Mouse (Mus musculus) lung, embryonic 15.5 days (tissue): Measurements from ENCODE around the gene Arhgap35. TPM values are rescaled to one million over a fixed set of nuclear protein-coding genes. Genes with fewer than 3 reads are reported as not detected.

Source experiments
- ATAC-seq: fragments of 200-750 bp; cut with Nextera tagmentation; 2 replicates; pipeline ENCODE4 v1.8.0; 2017; ENCODE audit warnings: moderate number of reproducible peaks, borderline replicate concordance; ENCODE audit not compliant: low FRiP score, low TSS enrichment; ENCODE audit errors: extremely low read depth
- H3K27ac ChIP-seq: fragments of 300-500 bp; sonication (generic); 2 replicates; pipeline ENCODE4 v1.5.1; 2015; ENCODE audit warnings: moderate library complexity, mild to moderate bottlenecking, inconsistent platforms
- H3K27me3 ChIP-seq: fragments of 300-500 bp; sonication (generic); 2 replicates; pipeline ENCODE4 v1.6.1; 2015; ENCODE audit warnings: inconsistent platforms
- H3K36me3 ChIP-seq: fragments of 300-500 bp; sonication (generic); 2 replicates; pipeline ENCODE4 v1.6.1; 2015; ENCODE audit warnings: inconsistent platforms
- H3K4me1 ChIP-seq: fragments of 300-500 bp; sonication (generic); 2 replicates; pipeline ENCODE4 v1.6.1; 2015; ENCODE audit warnings: inconsistent platforms
- H3K4me2 ChIP-seq: fragments of 300-500 bp; sonication (generic); 2 replicates; pipeline ENCODE4 v1.6.1; 2015; ENCODE audit warnings: inconsistent platforms, mild to moderate bottlenecking, moderate library complexity
- H3K4me3 ChIP-seq: fragments of 300-500 bp; sonication (generic); 2 replicates; pipeline ENCODE4 v1.5.1; 2015; ENCODE audit warnings: mild to moderate bottlenecking, inconsistent platforms
- H3K9ac ChIP-seq: fragments of 300-500 bp; sonication (generic); 2 replicates; pipeline ENCODE4 v1.6.1; 2015; ENCODE audit warnings: inconsistent platforms
- H3K9me3 ChIP-seq: fragments of 300-500 bp; sonication (generic); 2 replicates; pipeline ENCODE4 v1.6.1; 2016; ENCODE audit warnings: inconsistent platforms
- WGBS: fragments of 180-500 bp; shearing (Covaris S2); methylation state at CpG from one replicate; pipeline ENCODE4 v1.1.7; 2015; 5-methylcytosine and 5-hydroxymethylcytosine counted together
- polyA plus RNA-seq: library from polyadenylated mRNA; unstranded; fragments of >200 nt; fragmentation: Nextera tagmentation; extraction: Ambion mirVana; gene quantifications from 2 replicates; pipeline ENCODE4 v1.2.1, GENCODE M21; 2015

Gene Arhgap35
- polyA plus RNA-seq, 1 experiment from 2014 or later, result 19.4 TPM

DNA sequence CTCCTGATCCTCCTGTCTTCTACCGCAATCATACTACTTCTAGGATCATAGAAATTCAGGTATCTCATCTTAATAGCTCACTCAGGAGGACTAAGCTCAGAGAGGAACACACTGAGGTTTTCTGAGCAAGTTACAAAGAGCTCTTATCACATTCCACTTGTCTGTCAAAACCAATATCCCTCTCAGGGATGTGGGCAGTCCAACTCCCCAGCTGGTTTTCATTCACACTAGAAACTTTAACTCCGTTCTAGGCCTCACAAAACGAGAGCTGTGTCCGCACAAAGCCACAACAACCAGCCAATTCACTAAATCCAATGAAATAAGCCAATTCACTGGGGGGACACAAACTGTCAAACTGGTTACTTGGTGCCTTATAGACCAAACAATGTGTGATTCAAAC lies 57.5 kb downstream of the Arhgap35 start:
- WGBS, result 55% methylated on average over 4 of the region's 4 CpGs
- no peak overlapping the region for H3K4me2 ChIP-seq
- no peak overlapping the region for H3K27ac ChIP-seq
- H3K4me3 ChIP-seq, result no peak overlapping the region
- H3K27me3 ChIP-seq, result no peaks in the 10 kb centered on the region
- ATAC-seq, result no peak
- H3K36me3 ChIP-seq, result peaks cover 20% of the 10 kb centered on the region
- peaks cover 36% of the 10 kb centered on the region for H3K4me1 ChIP-seq
- no peak overlapping the region for H3K9ac ChIP-seq
- no peaks in the 10 kb centered on the region for H3K9me3 ChIP-seq

DNA sequence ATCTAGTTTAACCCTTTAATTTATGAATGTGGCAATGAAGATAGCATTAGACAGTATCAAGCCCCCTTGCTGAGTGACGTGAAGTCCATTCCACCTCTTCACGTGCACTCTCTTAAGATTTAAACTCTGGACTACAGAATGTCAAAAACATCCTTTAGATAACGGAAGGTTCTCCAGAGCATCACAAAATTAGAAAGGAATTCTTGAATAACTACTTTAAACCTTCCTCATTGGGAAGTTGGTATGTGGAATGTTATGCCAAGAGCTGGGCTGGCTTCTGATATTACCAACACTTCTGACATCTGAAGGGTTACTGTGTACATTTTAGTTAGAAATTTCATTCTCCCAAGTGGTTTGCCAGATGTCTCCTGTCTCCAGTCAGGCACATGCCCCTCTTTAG lies 60.6 kb downstream of the Arhgap35 start:
- Histone ChIP-seq H3K27me3 (no peaks in the 10 kb centered on the region), H3K9me3 (no peaks in the 10 kb centered on the region), H3K9ac (no peak overlapping the region), H3K36me3 (no peaks in the 10 kb centered on the region), H3K4me3 (no peak overlapping the region), H3K4me2 (no peak overlapping the region), H3K27ac (no peak overlapping the region), H3K4me1 (peaks cover 36% of the 10 kb centered on the region)
- ATAC-seq, result no peak; the same call in 1 of the 2 replicates
- WGBS, result 36% methylated on average over 3 of the region's 3 CpGs

DNA sequence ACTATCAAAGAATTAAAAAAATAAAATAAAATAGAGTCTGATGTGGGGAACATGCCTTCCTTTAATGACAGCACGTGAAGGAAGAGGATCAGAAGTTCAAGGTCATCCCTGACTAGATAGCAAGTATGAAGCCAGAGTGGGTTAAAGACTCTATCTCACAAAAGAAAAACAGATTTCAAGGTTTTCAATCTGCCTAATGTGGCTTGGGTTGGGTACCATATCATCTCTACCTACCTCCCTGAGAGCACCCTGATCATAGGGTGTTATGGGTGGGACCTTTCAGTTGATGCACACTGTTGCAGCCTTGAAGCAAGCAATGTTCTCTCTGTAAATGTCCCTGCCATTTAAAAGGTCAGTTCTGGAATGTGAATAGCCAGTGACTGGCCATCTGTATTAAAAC lies 63.2 kb downstream of the Arhgap35 start:
- WGBS, result 83% methylated on average over 1 of the region's 1 CpGs
- Histone ChIP-seq H3K36me3 (peaks cover 5% of the 10 kb centered on the region), H3K27ac (no peak overlapping the region), H3K9me3 (no peaks in the 10 kb centered on the region), H3K4me2 (no peak overlapping the region), H3K27me3 (no peaks in the 10 kb centered on the region), H3K4me1 (peaks cover 21% of the 10 kb centered on the region), H3K4me3 (no peak overlapping the region), H3K9ac (no peak overlapping the region)
- ATAC-seq, result no peak

DNA sequence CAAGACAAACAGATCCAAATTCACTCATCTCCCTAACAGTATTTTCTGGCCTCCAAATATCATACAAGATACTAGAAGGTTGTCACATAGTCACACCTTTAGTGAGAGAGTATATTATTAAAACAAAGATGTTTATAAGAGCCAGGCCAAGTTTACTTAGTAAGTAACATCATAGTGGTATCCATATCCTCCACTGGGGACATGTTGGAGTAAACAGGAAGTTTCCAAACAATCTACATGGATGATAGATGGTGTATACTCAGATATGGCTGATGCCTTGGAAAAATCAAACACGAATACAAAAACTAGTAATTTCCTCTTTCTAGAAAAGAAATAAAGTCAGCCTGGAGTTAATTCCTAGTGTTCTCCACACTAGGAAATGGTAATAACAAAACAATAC lies 65.5 kb downstream of the Arhgap35 start:
- Histone ChIP-seq H3K9ac (no peak overlapping the region), H3K27me3 (no peaks in the 10 kb centered on the region), H3K9me3 (no peaks in the 10 kb centered on the region), H3K4me1 (0 out of 2 replicates have a peak, but pooled peaks cover 2% of the 10 kb centered on the region), H3K36me3 (peaks cover 17% of the 10 kb centered on the region), H3K27ac (no peak overlapping the region), H3K4me3 (no peak overlapping the region), H3K4me2 (no peak overlapping the region)
- 52% methylated on average over 1 of the region's 1 CpGs for WGBS
- no peak for ATAC-seq

DNA sequence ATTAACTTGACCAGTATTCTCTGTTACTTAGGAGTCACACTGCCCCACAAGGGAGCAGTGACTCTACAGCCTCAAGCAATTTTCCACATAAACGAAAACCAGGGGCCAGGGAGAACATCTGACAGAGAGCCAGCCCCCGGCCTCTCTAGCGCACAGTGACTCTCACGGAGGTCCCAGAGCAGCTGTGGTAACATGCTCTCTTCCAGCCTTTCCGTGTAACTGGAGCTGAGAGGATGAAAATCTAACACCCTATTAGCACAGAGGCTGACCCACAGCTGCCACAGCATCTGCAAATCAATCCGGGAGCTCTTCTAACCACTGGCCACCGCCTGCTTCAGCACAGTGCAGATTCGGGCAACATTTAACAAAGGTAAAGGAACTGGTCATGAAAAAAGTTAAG lies 70.0 kb downstream of the Arhgap35 start:
- H3K9me3 ChIP-seq, result no peaks in the 10 kb centered on the region
- H3K27me3 ChIP-seq, result no peaks in the 10 kb centered on the region
- H3K4me2 ChIP-seq, result no peak overlapping the region
- no peak overlapping the region for H3K27ac ChIP-seq
- ATAC-seq, result no peak
- peaks cover 29% of the 10 kb centered on the region for H3K36me3 ChIP-seq
- 50% methylated on average over 8 of the region's 8 CpGs for WGBS
- H3K9ac ChIP-seq, result no peak overlapping the region
- H3K4me3 ChIP-seq, result no peak overlapping the region
- no peaks in the 10 kb centered on the region for H3K4me1 ChIP-seq

DNA sequence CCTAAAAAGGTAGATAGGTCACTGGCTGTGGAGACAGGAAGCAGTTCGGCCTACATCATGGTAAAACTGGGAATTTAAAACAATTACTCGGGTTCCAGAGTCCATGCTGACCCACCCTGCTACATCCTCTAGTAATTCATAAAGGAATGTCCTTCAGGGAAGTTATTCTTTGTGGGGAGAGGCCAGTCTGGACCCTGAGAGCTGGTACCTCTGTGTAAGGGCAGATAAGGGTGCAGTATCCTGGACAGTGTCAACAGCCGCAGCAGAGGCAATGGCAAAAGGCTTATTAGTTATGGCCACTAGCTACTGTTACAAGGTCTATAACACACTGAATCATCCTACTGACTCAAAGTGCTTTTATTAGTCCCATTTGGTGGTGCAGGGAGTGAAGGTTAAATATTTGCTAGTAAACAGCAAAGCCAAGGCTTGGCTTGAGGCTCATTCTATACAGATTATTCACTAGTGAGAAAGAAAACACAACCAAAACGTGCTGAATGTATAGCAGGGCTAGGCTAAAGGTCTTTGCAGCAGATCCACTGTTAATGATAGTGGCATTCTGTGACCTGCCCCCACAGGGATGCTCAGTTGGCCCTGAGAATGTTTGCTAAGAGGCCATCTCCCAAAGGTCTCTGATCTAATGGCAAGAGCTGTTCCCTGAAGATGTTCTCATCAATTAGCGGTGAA lies 77.4 kb downstream of the Arhgap35 start:
- H3K4me2 ChIP-seq, result no peak overlapping the region
- H3K4me3 ChIP-seq, result no peak overlapping the region
- H3K27me3 ChIP-seq, result no peaks in the 10 kb centered on the region
- no peaks in the 10 kb centered on the region for H3K4me1 ChIP-seq
- peaks cover 41% of the 10 kb centered on the region for H3K36me3 ChIP-seq
- H3K27ac ChIP-seq, result no peak overlapping the region
- no peaks in the 10 kb centered on the region for H3K9me3 ChIP-seq
- ATAC-seq, result no peak
- no peak overlapping the region for H3K9ac ChIP-seq
- 82% methylated on average over 5 of the region's 5 CpGs for WGBS

DNA sequence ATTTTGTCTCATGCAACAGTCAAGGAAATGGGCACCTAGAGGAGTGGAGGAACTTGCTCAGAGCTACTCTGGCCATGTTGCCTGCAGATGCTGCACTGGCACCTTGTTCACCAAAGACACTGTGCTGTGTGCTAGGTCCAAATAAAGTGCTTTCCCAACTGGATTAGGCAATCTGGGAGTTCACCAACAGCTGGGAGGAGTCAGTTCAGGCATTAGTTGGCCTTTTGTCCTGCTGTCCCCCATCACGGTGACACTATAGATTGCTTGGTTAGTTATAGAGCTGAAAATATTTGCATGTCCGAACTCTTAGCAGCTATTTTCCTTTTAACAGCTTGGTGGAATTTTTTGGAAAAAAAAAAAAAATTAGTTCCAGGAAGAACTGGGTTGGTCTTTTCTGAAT lies 88.8 kb downstream of the Arhgap35 start:
- ATAC-seq, result no peak
- H3K4me3 ChIP-seq, result no peak overlapping the region
- no peak overlapping the region for H3K9ac ChIP-seq
- no peaks in the 10 kb centered on the region; the same call in 1 of the 2 replicates for H3K36me3 ChIP-seq
- WGBS, result 61% methylated on average over 2 of the region's 2 CpGs
- H3K9me3 ChIP-seq, result no peaks in the 10 kb centered on the region
- no peak overlapping the region for H3K27ac ChIP-seq
- H3K4me1 ChIP-seq, result no peaks in the 10 kb centered on the region
- no peak overlapping the region for H3K4me2 ChIP-seq
- H3K27me3 ChIP-seq, result no peaks in the 10 kb centered on the region

DNA sequence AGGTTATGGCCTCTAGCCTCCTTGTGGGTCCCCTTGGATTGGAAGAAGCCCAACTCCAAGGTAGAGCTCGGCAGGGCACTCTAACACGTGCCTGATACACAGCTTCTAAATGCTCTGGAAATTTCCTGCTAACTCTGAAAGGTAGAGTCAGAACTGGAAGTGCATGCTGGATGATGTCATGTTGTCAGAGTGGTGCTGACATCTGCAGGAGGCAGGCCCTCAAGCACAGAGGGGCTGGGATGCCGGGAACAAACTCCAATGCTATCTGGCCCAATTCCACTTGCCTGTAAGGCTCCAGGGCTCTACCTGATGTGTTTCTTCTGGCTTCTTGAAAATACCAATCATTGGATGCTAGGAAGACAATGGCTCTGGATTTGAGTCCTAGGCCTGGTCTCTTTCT lies 89.3 kb downstream of the Arhgap35 start:
- Histone ChIP-seq H3K4me1 (no peaks in the 10 kb centered on the region), H3K4me3 (no peak overlapping the region), H3K9me3 (no peaks in the 10 kb centered on the region), H3K36me3 (no peaks in the 10 kb centered on the region; the same call in 1 of the 2 replicates), H3K27me3 (no peaks in the 10 kb centered on the region), H3K9ac (no peak overlapping the region), H3K4me2 (no peak overlapping the region), H3K27ac (no peak overlapping the region)
- ATAC-seq, result no peak
- 82% methylated on average over 3 of the region's 3 CpGs for whole genome bisulfite sequencing

DNA sequence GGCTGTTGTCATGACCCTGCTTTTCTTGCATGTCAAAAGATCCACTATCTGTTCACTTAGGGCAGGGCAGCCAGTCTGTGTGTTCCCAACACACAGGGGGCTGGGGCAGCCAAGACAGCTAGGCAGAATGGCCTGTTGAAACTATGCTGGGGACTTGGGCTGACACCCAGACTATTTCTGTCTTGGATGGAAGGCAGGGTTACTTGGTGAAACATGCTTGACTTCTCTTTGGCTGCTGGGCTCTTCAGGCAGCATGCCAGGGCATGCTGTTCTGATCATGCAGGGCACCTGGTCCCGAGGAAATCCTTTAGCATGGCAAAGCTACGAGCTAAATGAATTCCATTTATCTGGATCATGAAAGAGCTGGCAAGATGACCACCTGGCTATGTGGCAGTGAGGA lies 90.5 kb downstream of the Arhgap35 start:
- no peak overlapping the region for H3K9ac ChIP-seq
- no peaks in the 10 kb centered on the region for H3K27me3 ChIP-seq
- ATAC-seq, result no peak
- H3K9me3 ChIP-seq, result no peaks in the 10 kb centered on the region
- no peaks in the 10 kb centered on the region; the same call in 1 of the 2 replicates for H3K36me3 ChIP-seq
- no peak overlapping the region for H3K4me3 ChIP-seq
- no peak overlapping the region for H3K4me2 ChIP-seq
- H3K4me1 ChIP-seq, result no peaks in the 10 kb centered on the region
- WGBS, result 60% methylated on average over 2 of the region's 2 CpGs
- H3K27ac ChIP-seq, result no peak overlapping the region

DNA sequence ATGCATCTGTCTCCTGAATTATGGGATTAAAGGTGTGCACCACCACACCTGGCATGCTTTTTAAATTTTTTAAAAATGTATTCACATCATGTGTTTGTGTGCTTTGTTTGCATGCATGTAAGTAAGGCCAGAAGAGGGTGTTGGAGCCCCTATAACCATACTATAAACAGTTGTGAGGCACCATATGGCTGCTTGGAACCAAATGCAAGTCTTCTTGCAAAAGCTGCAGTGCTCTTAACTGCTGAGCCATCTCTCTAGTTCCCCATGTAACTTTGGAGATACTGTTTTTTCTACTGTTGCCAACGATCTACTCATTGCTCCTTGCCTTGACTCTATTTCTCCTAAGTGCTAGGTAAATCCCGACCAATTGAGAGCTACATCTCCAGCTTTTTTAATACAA lies 95.5 kb downstream of the Arhgap35 start:
- peaks cover 12% of the 10 kb centered on the region for H3K36me3 ChIP-seq
- H3K4me3 ChIP-seq, result no peak overlapping the region
- H3K9ac ChIP-seq, result no peak overlapping the region
- no peak overlapping the region for H3K4me2 ChIP-seq
- H3K4me1 ChIP-seq, result no peaks in the 10 kb centered on the region
- ATAC-seq, result no peak
- no peaks in the 10 kb centered on the region for H3K27me3 ChIP-seq
- WGBS, result 88% methylated on average over 2 of the region's 2 CpGs
- no peaks in the 10 kb centered on the region for H3K9me3 ChIP-seq
- H3K27ac ChIP-seq, result no peak overlapping the region

DNA sequence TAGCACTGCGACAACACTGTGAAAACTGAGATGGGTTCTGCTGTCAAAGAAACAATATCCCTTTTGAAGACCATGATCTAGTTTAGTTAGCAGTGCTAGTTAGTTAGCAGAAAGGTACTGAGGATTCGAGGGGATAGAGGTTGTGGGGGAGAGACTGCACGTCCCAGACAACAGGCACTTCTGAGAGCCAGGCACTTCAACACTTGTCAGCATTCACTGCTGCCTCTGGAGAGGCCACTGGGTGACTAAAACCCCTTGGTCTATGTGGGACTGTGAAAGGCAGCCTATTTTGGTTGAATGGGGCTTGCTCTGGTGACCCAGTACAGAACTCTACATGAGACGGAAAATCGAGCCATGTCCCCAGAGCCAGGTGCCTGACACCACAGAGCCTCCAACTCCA lies 97.6 kb downstream of the Arhgap35 start:
- no peak for ATAC-seq
- Histone ChIP-seq H3K4me3 (no peak overlapping the region), H3K27ac (no peak overlapping the region), H3K9me3 (no peaks in the 10 kb centered on the region), H3K27me3 (no peaks in the 10 kb centered on the region), H3K4me1 (no peaks in the 10 kb centered on the region), H3K9ac (no peak overlapping the region), H3K4me2 (no peak overlapping the region), H3K36me3 (peaks cover 16% of the 10 kb centered on the region)
- 81% methylated on average over 5 of the region's 5 CpGs for WGBS

DNA sequence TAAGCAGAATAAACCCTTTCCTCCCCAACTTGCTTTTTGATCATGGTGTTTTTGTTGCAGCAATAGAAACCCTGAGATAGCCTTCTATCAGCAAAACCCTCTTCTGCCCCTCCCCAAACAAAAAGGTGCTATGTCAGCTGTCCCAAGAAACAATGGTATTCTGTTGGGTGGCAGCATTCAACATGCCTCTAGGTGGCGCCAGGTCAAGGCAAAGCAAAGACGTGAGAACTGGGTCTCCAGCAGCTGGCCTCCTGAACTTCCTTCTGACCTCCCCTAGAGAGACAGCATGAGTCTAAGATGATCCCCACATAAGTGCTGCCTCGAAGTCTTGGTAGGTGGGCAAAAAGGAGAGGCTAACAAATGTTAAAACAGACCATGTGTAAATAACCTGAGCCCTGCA lies 107.5 kb downstream of the Arhgap35 start:
- peaks cover 69% of the 10 kb centered on the region for H3K36me3 ChIP-seq

DNA sequence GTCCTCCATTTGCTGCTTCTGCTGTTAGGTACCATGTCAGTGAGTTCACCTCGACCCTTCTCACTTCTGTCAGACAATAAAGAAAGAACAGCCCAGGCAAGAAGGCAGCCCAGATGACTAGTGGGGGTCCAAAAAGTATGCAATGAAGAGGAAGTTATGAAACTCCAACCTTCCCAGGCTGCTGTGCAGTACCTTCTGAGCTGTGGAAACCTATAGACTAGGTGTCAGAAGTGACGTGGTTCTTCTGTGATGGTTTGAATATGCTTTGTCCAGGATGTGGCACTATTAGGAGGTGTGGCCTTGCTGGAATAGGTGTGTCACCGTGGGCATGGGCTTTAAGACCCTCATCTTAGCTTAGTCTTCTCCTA lies 109.6 kb downstream of the Arhgap35 start:
- H3K36me3 ChIP-seq, result peaks cover 61% of the 10 kb centered on the region
- H3K27ac ChIP-seq, result no peak overlapping the region
- no peak for ATAC-seq
- no peak overlapping the region for H3K9ac ChIP-seq
- 93% methylated on average over 3 of the region's 3 CpGs for WGBS
- H3K27me3 ChIP-seq, result no peaks in the 10 kb centered on the region
- no peak overlapping the region for H3K4me2 ChIP-seq
- no peaks in the 10 kb centered on the region for H3K4me1 ChIP-seq
- H3K4me3 ChIP-seq, result no peak overlapping the region
- no peaks in the 10 kb centered on the region for H3K9me3 ChIP-seq

More for the DNA sequence above, 107.5 kb downstream of the Arhgap35 start:
- Histone ChIP-seq H3K27me3 (no peaks in the 10 kb centered on the region), H3K27ac (no peak overlapping the region), H3K4me1 (no peaks in the 10 kb centered on the region), H3K9me3 (no peaks in the 10 kb centered on the region), H3K9ac (no peak overlapping the region), H3K4me3 (no peak overlapping the region), H3K4me2 (no peak overlapping the region)
- ATAC-seq, result no peak; the same call in 1 of the 2 replicates
- 24% methylated on average over 3 of the region's 3 CpGs for WGBS
